Mouse (Mus musculus) CD4-positive, CD25-positive, alpha-beta regulatory T cell, adult 2 months (primary cell): ENCODE data around the gene Creb3.

ENCODE experiments used
- DNase-seq: peaks from one replicate; pipeline ENCODE4 v3.0.0-alpha.2; 2012; ENCODE audit warnings: low read depth, low spot score

Creb3 gene

DNA sequence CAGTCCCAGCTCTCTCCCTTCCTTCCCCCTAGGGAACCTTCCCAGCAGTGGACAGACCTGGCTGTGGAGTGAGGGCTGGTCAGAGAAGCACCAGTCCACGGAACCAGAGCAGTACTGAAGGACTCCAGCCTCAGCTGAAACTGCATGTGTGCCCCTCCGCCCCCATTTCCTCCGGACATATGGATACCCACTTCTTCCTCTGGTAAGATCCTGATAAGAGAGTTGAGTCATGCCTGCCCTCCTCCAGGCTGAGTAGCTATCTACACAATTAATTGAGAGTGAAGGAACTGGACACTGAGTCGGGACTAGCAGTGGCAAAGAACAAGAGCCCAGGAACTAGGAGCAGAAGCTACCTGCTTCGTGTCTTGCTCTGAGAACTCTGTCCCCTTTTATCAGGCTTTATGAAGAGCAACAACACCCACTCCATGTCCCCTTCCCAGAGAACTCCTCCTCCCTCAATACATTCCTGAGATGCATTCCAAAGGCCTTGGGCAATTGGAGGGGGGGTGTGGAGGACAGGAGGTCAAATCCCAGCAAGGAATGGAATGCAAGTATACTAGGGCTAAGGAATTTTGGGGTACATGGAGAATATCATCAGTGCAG lies 4.0 kb upstream of the Creb3 start:
- DNase-seq: no peak

- DNase-seq: peak; percentile 80
Measured at GRCm38 (mm10) chr4:43558631-43559356, 3.3 kb upstream of the Creb3 start.

GRCm38 (mm10) chr4:43559519-43560242 lies 2.5 kb upstream of the Creb3 start:
- DNase-seq: peak; percentile 9

- DNase-seq: peak; percentile 13
Measured at GRCm38 (mm10) chr4:43560243-43560611, 1.9 kb upstream of the Creb3 start.

DNA sequence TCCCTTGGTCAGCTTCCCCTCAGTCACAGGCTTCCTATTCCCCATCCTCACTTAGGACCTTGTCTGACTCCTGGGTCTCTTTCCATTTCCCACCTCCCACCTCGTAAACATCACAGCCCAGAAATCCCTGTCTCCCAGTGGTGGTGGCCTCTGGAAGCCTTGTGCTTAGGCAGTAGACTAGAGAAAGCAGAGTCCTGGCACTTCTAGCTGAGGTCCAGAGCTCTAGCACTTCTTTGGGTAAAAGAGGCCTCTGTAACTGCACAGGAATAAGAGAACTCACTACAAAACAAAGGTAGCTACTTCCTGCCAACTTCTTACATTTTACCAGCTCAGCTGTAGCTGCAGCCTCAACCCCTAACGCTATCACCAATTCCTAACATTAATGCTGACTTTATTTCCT lies 1.2 kb upstream of the Creb3 start:
- DNase-seq: peak; percentile 34

DNA sequence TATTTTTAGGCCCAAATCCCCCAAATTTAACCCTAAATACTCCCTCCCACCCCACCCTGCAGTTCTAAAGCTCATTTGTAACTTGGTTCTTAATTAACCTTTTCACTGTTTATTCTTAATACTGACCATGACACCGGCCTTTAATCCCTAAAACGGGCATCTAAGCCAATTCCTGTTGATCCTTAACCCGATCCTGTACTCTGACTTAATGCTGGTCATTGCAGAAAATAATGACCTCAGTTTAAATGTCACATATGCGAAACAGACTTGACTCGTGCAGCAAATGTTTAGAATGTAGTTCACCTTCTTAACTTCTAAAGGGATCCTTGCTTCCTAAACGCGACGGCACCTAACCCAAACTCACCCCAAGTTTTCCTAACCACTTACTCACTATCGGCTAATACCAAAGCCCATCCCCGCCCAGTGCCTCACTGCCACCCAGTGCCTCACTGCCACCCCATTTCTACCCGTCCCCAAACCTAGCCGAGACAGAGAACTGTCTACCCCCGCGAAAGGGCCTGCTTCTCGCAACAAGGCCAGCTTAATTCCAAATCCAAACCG lies 616 bp upstream of the Creb3 start:
- DNase-seq: no peak

GRCm38 (mm10) chr4:43562769-43563600 lies 853 bp downstream of the Creb3 start:
- peak; percentile 55 for DNase-seq

DNA sequence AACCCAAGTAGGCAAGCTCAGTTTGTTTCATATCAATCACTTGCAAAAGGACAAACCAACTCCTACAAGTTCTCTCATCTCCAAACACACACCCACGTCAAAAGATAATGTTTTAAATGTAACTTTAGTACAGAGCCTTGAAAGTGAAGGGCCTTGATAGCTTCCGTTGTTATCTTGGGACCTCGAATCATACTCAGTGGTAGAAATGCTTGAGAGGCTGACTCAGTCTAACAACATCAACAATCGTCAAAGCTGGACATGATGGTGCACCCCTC lies 1.4 kb downstream of the Creb3 start:
- DNase-seq: no peak

DNA sequence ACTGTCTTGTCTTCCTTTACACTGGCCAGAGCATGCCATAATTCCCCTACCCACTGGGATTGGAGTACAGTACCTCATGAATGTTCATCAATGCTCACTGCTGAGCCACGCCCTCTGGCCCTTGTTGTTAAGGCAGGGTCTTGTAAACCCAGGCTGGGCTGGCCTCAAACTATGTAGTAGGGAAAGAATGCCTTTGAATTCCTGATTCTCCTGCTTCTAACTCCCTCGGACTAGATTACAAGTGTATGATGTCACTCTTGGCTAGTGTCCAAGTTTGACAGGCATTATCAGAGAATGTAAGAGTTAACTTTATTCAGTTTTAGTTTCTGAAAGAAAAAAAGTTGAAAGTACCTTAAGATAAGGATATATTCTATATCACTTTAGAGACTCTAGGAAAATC lies 2.1 kb downstream of the Creb3 start:
- DNase-seq: no peak

GRCm38 (mm10) chr4:43567140-43567539 lies 5.0 kb downstream of the Creb3 start:
- DNase-seq: no peak

DNA sequence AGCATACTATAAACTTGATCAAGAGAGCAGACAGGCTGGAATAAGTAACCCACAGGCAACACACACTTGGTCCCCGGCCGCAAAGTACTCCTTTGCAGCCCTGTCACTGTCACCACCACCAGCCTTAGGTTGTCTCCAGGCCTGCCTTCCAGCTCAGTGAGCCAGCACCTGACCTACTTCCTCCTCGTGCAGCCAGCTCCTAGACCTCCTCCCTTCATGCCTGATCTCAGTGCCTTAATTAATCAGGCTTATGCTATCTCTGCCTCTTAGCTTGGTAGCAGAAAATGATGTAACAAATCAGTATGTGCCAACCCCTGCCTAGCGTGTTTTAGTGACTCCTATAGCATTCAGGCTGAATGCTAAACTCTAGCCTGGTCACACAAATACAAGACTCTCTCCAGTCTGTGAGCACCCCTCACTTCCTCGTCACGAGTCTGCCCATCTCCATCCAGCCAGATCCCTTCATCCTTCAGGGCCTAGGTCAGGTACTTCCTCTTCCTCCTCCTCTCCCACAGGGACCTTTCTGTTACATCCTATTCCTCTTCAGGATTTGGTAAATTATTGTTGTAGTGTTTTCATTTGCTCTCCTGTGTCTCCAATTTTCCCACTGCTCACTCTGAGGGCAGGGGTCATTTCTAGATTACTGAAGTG lies 9.4 kb downstream of the Creb3 start:
- no peak for DNase-seq

DNA sequence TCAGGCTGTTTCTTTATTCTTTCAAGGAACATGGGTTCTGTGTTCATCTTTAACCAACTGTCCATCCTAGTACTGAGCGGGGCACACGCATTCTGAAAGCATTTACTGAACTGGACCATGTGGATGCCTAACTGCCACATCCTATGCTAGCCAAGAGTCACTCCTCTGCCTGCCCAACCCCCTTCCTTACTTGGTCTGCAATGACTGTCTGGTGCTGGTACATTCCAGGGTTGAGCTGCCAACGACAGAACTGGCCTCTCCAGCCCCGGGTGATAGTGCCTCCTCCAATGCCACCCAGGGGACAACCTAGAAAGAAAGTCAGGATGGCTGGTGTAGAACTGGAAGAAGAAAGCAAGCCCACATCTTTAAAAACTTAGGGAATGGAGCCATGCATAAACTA lies 11.4 kb downstream of the Creb3 start:
- no peak for DNase-seq

GRCm38 (mm10) chr4:43575356-43575755 lies 13.2 kb downstream of the Creb3 start:
- DNase-seq: no peak

DNA sequence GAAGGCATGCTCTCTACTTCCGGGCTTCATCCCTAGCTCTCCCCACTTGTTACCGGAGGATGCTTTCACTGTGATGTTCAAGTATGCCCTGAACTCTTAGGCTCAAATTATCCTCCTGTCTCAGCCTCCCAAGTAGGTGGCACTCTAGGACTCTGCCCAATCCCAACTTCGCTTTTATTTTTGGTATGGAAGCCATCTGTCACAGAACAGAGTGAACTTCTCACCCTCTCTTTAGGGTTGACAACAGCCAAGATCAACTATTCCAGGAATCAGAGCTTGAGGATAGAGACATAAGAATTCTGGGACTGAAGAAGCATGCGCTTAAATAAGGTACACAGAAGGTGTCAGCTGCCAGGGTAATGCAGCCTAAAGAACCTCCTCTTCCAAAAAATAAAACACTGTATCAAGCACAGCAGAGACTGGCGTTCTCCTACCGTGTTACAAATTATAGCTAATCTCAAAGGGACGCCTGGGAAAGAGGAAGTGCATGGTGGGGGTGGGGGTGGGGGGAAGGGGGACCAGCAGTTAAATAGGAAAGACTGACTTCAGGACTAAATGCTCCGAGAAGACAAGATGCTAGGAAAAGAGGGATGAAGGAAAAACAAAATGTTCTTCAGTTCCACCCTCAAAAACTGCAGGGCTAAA lies 15.2 kb downstream of the Creb3 start:
- DNase-seq: no peak

DNA sequence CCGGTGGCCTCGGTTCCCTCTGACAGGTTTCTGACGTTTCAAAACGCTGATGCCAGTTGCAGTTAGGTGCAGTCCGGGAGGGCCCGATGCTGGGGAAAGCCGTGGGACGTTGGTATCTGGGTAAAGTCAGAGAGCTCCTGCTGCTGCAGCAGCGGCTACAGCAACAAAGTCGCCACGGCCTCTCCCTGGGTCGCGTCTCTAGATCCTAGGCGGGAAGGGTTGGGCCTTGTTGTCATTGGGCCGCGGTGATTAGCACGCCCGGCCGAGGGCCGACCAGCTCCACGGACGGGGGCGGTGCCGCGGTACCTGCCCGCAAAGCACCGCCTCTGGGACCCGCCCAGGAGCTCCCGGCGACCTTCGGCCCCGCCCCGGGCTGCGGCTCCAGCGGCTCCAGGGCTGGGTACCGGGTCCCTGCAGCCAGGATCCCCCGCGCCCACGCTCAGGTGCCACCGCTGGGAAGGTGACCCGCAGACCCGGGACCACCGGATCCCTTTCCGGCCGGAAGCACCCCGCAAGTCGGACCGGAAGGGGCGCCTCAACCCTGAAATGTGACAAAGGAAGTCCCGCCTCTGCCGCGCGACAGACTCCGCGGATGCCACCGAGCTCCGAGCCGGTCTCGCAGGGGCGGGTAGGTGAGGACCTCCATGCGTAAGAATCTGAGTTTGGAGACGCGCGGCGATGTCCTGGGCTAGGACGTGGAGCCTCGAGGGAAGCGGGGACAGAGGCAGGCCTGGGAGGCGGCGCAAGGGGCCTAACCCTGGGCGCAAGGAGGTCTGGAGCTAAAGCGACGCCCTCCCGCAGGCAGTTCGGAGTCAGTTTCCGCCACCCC lies 16.5 kb downstream of the Creb3 start, which contains the start of the genes Rgp1 and Gba2:
Gene Rgp1 (plus strand): TSS at position 340 of the 829 bp plus-strand sequence.
Gene Gba2 (minus strand): TSS at position 498 of the 829 bp plus-strand sequence.
- DNase-seq: peak; percentile 86

DNA sequence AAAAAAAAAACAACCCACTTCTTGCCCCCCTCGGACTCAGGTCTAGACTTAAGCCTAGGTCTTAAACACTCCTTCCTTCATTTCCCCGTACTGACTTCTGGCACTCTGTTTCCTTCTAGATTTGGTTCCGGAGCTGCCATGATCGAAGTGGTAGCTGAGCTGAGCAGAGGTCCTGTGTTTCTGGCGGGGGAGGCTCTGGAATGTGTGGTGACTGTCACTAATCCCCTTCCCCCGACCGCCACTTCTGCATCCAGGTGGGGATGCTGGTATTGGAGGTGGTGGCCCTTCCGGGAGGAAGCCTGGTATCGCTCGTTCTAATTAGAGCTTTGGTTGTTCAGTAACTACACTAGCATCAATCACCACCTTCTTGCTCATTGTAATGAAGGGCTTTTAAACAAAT lies 17.1 kb downstream of the Creb3 start:
- DNase-seq: no peak

DNA sequence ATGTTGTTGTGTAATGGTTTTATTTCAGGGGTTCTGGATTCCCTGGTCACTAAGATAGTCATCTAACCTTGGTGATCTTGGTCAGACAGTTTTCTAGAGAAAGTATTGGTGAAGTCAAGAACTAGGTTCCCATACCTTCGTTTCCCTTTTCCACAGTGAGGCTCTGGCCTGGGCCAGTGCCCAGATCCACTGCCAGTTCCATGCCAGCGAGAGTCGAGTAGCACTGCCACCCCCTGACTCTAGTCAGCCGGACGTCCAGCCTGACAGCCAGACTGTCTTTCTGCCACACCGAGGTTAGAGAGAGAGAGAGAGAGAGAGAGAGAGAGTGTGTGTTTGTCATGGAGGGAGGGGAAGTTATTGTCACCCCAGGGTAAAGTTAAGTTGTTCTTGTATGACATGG lies 17.6 kb downstream of the Creb3 start:
- no peak for DNase-seq

GRCm38 (mm10) chr4:43580721-43581120 lies 18.6 kb downstream of the Creb3 start:
- DNase-seq: no peak

- DNase-seq: no peak
Measured at GRCm38 (mm10) chr4:43581381-43581780, 19.2 kb downstream of the Creb3 start.

GRCm38 (mm10) chr4:43582241-43582640 lies 20.1 kb downstream of the Creb3 start:
- DNase-seq: no peak
